Mouse (Mus musculus) forebrain, embryonic 15.5 days (tissue): Measurements from ENCODE around the gene Crct1. TPM values are rescaled to one million over a fixed set of nuclear protein-coding genes. Genes with fewer than 3 reads are reported as not detected.

Experiments
- ATAC-seq: fragments of 200-750 bp; cut with Nextera tagmentation; replicated peaks from 2 replicates; pipeline ENCODE4 v1.8.0; 2017; ENCODE audit warnings: mild to moderate bottlenecking, moderate TSS enrichment, moderate library complexity
- H3K27ac ChIP-seq: fragments of 300-500 bp; sonication (generic); replicated peaks from 2 replicates; pipeline ENCODE4 v1.5.1; 2015; ENCODE audit warnings: mild to moderate bottlenecking, inconsistent platforms
- H3K27me3 ChIP-seq: fragments of 300-500 bp; sonication (generic); 2 replicates; pipeline ENCODE4 v1.6.1; 2015; ENCODE audit warnings: inconsistent platforms
- H3K36me3 ChIP-seq: fragments of 300-500 bp; sonication (generic); 2 replicates; pipeline ENCODE4 v1.6.1; 2015; ENCODE audit warnings: mild to moderate bottlenecking, inconsistent platforms
- H3K4me1 ChIP-seq: fragments of 300-500 bp; sonication (generic); 2 replicates; pipeline ENCODE4 v1.6.1; 2015; ENCODE audit warnings: inconsistent platforms
- H3K4me2 ChIP-seq: fragments of 300-500 bp; sonication (generic); replicated peaks from 2 replicates; pipeline ENCODE4 v1.6.1; 2015; ENCODE audit warnings: mild to moderate bottlenecking, inconsistent platforms
- H3K4me3 ChIP-seq: fragments of 300-500 bp; sonication (generic); 2 replicates; pipeline ENCODE4 v1.5.1; 2015; ENCODE audit warnings: mild to moderate bottlenecking, inconsistent platforms
- H3K9ac ChIP-seq: fragments of 300-500 bp; sonication (generic); replicated peaks from 2 replicates; pipeline ENCODE4 v1.6.1; 2015; ENCODE audit warnings: mild to moderate bottlenecking, inconsistent platforms
- H3K9me3 ChIP-seq: fragments of 300-500 bp; sonication (generic); 2 replicates; pipeline ENCODE4 v1.6.1; 2016; ENCODE audit warnings: inconsistent platforms
- WGBS: fragments of 180-500 bp; shearing (Covaris S2); methylation state at CpG from one replicate; pipeline ENCODE4 v1.1.7; 2015; ENCODE audit warnings: mixed read lengths; 5-methylcytosine and 5-hydroxymethylcytosine counted together
- polyA plus RNA-seq: library from polyadenylated mRNA; unstranded; fragments of >200 nt; fragmentation: Nextera tagmentation; extraction: Ambion mirVana; gene quantifications from 2 replicates; pipeline ENCODE4 v1.2.1, GENCODE M21; 2015

Crct1 gene
- polyA plus RNA-seq, 1 experiment from 2014 or later = not detected

- H3K36me3 ChIP-seq = no peaks in the 10 kb centered on the region
- H3K9ac ChIP-seq = no peak overlapping the region
- peak; percentile 94 for ATAC-seq
- H3K4me1 ChIP-seq = peaks cover 2% of the 10 kb centered on the region; the same call in 1 of the 2 replicates
- H3K27ac ChIP-seq = no peak overlapping the region
- no peaks in the 10 kb centered on the region for H3K9me3 ChIP-seq
- no peaks in the 10 kb centered on the region for H3K27me3 ChIP-seq
- H3K4me3 ChIP-seq = no peak overlapping the region
- 4% methylated on average over 7 of the region's 7 CpGs for WGBS
- no peak overlapping the region for H3K4me2 ChIP-seq
Observed at GRCm38 (mm10) chr3:92998691-92999090, 16.8 kb downstream of the Crct1 start.

GRCm38 (mm10) chr3:92991926-92992325 is 23.6 kb downstream of the Crct1 start, which contains the start of gene Lce3f:
Gene Lce3f, plus strand, starts transcription at chr3:92992226.
- Histone ChIP-seq H3K4me1 (no peaks in the 10 kb centered on the region), H3K36me3 (no peaks in the 10 kb centered on the region), H3K9ac (no peak within 1 kb of the TSS), H3K9me3 (no peaks in the 10 kb centered on the region), H3K27me3 (no peaks in the 10 kb centered on the region), H3K4me2 (no peak within 1 kb of the TSS), H3K4me3 (no peak within 1 kb of the TSS), H3K27ac (no peak within 1 kb of the TSS)
- no peak for ATAC-seq

- H3K9me3 ChIP-seq = no peaks in the 10 kb centered on the region
- no peaks in the 10 kb centered on the region for H3K27me3 ChIP-seq
- WGBS = 75% methylated on average over 2 of the region's 2 CpGs
- H3K27ac ChIP-seq = no peak overlapping the region
- H3K4me2 ChIP-seq = no peak overlapping the region
- H3K4me1 ChIP-seq = no peaks in the 10 kb centered on the region
- no peaks in the 10 kb centered on the region for H3K36me3 ChIP-seq
- ATAC-seq = no peak
- H3K4me3 ChIP-seq = no peak overlapping the region
- H3K9ac ChIP-seq = no peak overlapping the region
Observed at GRCm38 (mm10) chr3:92978484-92978883, 37.0 kb downstream of the Crct1 start.

GRCm38 (mm10) chr3:92966761-92967160 is 48.7 kb downstream of the Crct1 start, which contains the start of gene Lce3e:
Gene Lce3e, plus strand, starts transcription at chr3:92967061.
- Histone ChIP-seq H3K4me2 (no peak within 1 kb of the TSS), H3K4me1 (no peaks in the 10 kb centered on the region), H3K36me3 (no peaks in the 10 kb centered on the region), H3K27me3 (no peaks in the 10 kb centered on the region), H3K9ac (no peak within 1 kb of the TSS), H3K4me3 (no peak within 1 kb of the TSS), H3K27ac (no peak within 1 kb of the TSS), H3K9me3 (no peaks in the 10 kb centered on the region)
- 94% methylated on average over 2 of the region's 2 CpGs for WGBS
- no peak for ATAC-seq

Other genes with a start within 250 kb of the Crct1 start
- gene Lce1i, start 236.8 kb downstream of the Crct1 start, polyA plus RNA-seq = not detected in 2 replicates
- gene Lce1j, start 225.2 kb downstream of the Crct1 start, polyA plus RNA-seq = not detected in 2 replicates
- not detected in 2 replicates for gene Lce1k, start 207.8 kb downstream of the Crct1 start, polyA plus RNA-seq
- gene Kprp, start 188.4 kb downstream of the Crct1 start, polyA plus RNA-seq = not detected in 2 replicates
- not detected in 2 replicates for gene Lce1l, start 164.4 kb downstream of the Crct1 start, polyA plus RNA-seq
- gene 2310050C09Rik, start 145.5 kb downstream of the Crct1 start, polyA plus RNA-seq = not detected in 2 replicates
- gene Lce3a, start 89.5 kb downstream of the Crct1 start, polyA plus RNA-seq = not detected in 2 replicates
- gene Lce3b, start 82.7 kb downstream of the Crct1 start, polyA plus RNA-seq = not detected in 2 replicates
- gene Lce3c, start 71.2 kb downstream of the Crct1 start, polyA plus RNA-seq = not detected in 2 replicates
- gene Lce3d, start 58.3 kb downstream of the Crct1 start, polyA plus RNA-seq = not detected in 2 replicates
- not detected in 2 replicates for gene Lce3e, start 48.6 kb downstream of the Crct1 start, polyA plus RNA-seq
- not detected in 2 replicates for gene Lce3f, start 23.5 kb downstream of the Crct1 start, polyA plus RNA-seq
- not detected in 2 replicates for gene Lce1m, start 3.4 kb upstream of the Crct1 start, polyA plus RNA-seq
- gene Gm4858, start 53.1 kb upstream of the Crct1 start, polyA plus RNA-seq = not detected in 2 replicates
- gene Crnn, start 129.1 kb upstream of the Crct1 start, polyA plus RNA-seq = not detected in 2 replicates
- not detected in 2 replicates for gene Flg2, start 181.6 kb upstream of the Crct1 start, polyA plus RNA-seq